Mouse (Mus musculus) embryonic facial prominence, embryonic 15.5 days (tissue): ENCODE measurements around the gene Cnpy1. TPM values are rescaled to one million over a fixed set of nuclear protein-coding genes. Genes with fewer than 3 reads are reported as not detected.

Experiments
- ATAC-seq: fragments of 200-750 bp; cut with Nextera tagmentation; 2 replicates; pipeline ENCODE4 v1.8.0; 2017; ENCODE audit warnings: low read depth, moderate TSS enrichment; ENCODE audit not compliant: insufficient number of reproducible peaks, low FRiP score, low TSS enrichment
- H3K27ac ChIP-seq: fragments of 300-500 bp; sonication (generic); replicated peaks from 2 replicates; pipeline ENCODE4 v1.5.1; 2015; ENCODE audit warnings: mild to moderate bottlenecking, inconsistent platforms
- H3K27me3 ChIP-seq: fragments of 300-500 bp; sonication (generic); 2 replicates; pipeline ENCODE4 v1.6.1; 2015; ENCODE audit warnings: inconsistent platforms
- H3K36me3 ChIP-seq: fragments of 300-500 bp; sonication (generic); 2 replicates; pipeline ENCODE4 v1.6.1; 2015; ENCODE audit warnings: mild to moderate bottlenecking, inconsistent platforms
- H3K4me1 ChIP-seq: fragments of 300-500 bp; sonication (generic); 2 replicates; pipeline ENCODE4 v1.6.1; 2015; ENCODE audit warnings: inconsistent platforms
- H3K4me2 ChIP-seq: fragments of 300-500 bp; sonication (generic); replicated peaks from 2 replicates; pipeline ENCODE4 v1.6.1; 2015; ENCODE audit warnings: mild to moderate bottlenecking, inconsistent platforms
- H3K4me3 ChIP-seq: fragments of 300-500 bp; sonication (generic); replicated peaks from 2 replicates; pipeline ENCODE4 v1.5.1; 2015; ENCODE audit warnings: mild to moderate bottlenecking, inconsistent platforms
- H3K9ac ChIP-seq: fragments of 300-500 bp; sonication (generic); 2 replicates; pipeline ENCODE4 v1.6.1; 2015; ENCODE audit warnings: inconsistent platforms
- H3K9me3 ChIP-seq: fragments of 300-500 bp; sonication (generic); replicated peaks from 2 replicates; pipeline ENCODE4 v1.6.1; 2016; ENCODE audit warnings: inconsistent platforms
- WGBS: fragments of 180-500 bp; shearing (Covaris S2); methylation state at CpG from one replicate; pipeline ENCODE4 v1.1.7; 2015; 5-methylcytosine and 5-hydroxymethylcytosine counted together
- polyA plus RNA-seq: library from polyadenylated mRNA; unstranded; fragments of >200 nt; fragmentation: Nextera tagmentation; extraction: Ambion mirVana; gene quantifications from 2 replicates; pipeline ENCODE4 v1.2.1, GENCODE M21; 2015

Gene Cnpy1
- polyA plus RNA-seq, 1 experiment from 2014 or later = 1.6 TPM

DNA sequence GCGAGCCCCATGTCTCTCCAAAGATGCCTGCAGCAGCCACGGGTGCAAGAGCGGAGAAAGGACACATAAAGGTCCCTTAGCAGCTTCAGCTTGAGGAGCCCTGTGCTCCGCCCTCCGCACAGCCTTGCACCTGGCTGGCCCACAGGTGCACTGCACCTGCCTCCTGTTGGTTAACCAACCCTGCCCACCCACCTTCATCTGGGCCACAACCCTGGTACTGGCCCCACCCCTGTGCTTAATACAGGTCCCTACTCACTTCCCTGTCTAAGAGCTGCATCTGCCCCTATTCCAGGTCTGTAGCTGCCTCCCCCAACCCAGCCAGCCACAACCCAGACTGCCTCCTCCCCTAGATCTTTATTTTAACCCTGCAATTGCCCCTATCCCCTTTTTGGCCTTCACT lies 16.5 kb upstream of the Cnpy1 start:
- H3K4me3 ChIP-seq = no peak overlapping the region
- ATAC-seq = peak; percentile 55; the same call in 1 of the 2 replicates
- H3K36me3 ChIP-seq = no peaks in the 10 kb centered on the region
- H3K27me3 ChIP-seq = no peaks in the 10 kb centered on the region
- 76% methylated on average over 5 of the region's 5 CpGs for WGBS
- H3K9ac ChIP-seq = no peak overlapping the region
- H3K4me1 ChIP-seq = no peaks in the 10 kb centered on the region
- H3K9me3 ChIP-seq = no peaks in the 10 kb centered on the region
- no peak overlapping the region for H3K4me2 ChIP-seq
- no peak overlapping the region for H3K27ac ChIP-seq

- no peak for ATAC-seq
- Histone ChIP-seq H3K4me2 (no peak overlapping the region), H3K4me1 (no peaks in the 10 kb centered on the region), H3K27me3 (no peaks in the 10 kb centered on the region), H3K27ac (no peak overlapping the region), H3K9ac (no peak overlapping the region), H3K4me3 (no peak overlapping the region), H3K36me3 (no peaks in the 10 kb centered on the region), H3K9me3 (no peaks in the 10 kb centered on the region)
- 80% methylated on average over 1 of the region's 1 CpGs for WGBS
These were observed 14.3 kb upstream of the Cnpy1 start for GRCm38 (mm10) chr5:28259939-28260338.

- Histone ChIP-seq H3K9ac (no peak overlapping the region), H3K4me3 (no peak overlapping the region), H3K27ac (no peak overlapping the region), H3K36me3 (no peaks in the 10 kb centered on the region), H3K9me3 (no peaks in the 10 kb centered on the region), H3K4me2 (no peak overlapping the region), H3K27me3 (no peaks in the 10 kb centered on the region), H3K4me1 (no peaks in the 10 kb centered on the region)
- WGBS = 45% methylated on average over 1 of the region's 1 CpGs
- no peak for ATAC-seq
These were observed 13.8 kb upstream of the Cnpy1 start for GRCm38 (mm10) chr5:28259385-28259784.

- 58% methylated on average over 4 of the region's 4 CpGs for WGBS
- no peak overlapping the region for H3K9ac ChIP-seq
- H3K4me1 ChIP-seq = no peaks in the 10 kb centered on the region
- no peak overlapping the region for H3K4me3 ChIP-seq
- H3K9me3 ChIP-seq = no peaks in the 10 kb centered on the region
- H3K27me3 ChIP-seq = no peaks in the 10 kb centered on the region
- ATAC-seq = no peak
- H3K27ac ChIP-seq = no peak overlapping the region
- H3K36me3 ChIP-seq = no peaks in the 10 kb centered on the region
- H3K4me2 ChIP-seq = no peak overlapping the region
These were observed 12.2 kb upstream of the Cnpy1 start for GRCm38 (mm10) chr5:28257816-28258215.

DNA sequence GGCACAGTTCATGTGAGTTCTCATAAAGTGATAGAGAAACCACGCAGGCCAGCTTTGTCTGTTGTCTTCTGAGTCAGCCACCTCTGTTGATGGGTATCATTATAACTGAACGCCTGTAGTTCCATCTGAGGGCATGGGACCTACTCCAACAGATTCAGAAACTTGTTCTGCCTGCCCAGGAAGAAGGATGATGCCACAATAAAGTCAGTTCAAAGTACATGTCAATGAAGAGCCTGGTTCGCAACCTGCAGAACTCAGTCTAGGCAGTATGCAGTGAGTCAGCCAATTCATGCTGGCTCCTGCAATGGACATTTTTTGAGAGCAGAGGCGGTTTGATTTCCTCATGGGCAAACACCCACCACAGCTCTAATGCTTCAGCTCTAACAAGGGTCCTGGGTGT lies 7.4 kb upstream of the Cnpy1 start:
- no peak for ATAC-seq
- H3K9ac ChIP-seq = no peak overlapping the region
- H3K4me1 ChIP-seq = no peaks in the 10 kb centered on the region
- H3K27ac ChIP-seq = no peak overlapping the region
- H3K9me3 ChIP-seq = no peaks in the 10 kb centered on the region
- H3K27me3 ChIP-seq = no peaks in the 10 kb centered on the region
- 79% methylated on average over 4 of the region's 4 CpGs for WGBS
- no peaks in the 10 kb centered on the region for H3K36me3 ChIP-seq
- no peak overlapping the region for H3K4me3 ChIP-seq
- no peak overlapping the region for H3K4me2 ChIP-seq

DNA sequence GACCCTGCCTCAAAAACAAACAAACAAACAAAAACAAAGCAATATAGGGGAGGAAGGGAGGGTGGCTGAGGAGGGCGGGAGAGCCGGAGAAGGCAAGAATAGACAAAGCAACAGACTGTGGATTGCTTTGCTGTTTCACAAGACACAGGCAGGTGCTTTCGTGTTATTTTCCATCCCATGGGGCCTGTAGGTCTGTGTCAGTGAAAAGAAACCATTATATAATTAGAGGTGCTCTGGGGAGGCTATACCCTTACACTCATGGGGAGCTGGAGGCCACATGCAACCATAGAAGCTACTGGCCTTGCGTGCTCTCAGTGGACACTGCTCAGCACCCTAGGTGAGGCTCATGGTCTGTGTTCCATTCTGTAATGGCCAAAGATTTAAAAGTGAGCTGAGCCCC lies 6.7 kb upstream of the Cnpy1 start:
- 76% methylated on average over 4 of the region's 4 CpGs for WGBS
- no peaks in the 10 kb centered on the region for H3K9me3 ChIP-seq
- no peak overlapping the region for H3K27ac ChIP-seq
- ATAC-seq = peak; percentile 58; the same call in 1 of the 2 replicates
- no peaks in the 10 kb centered on the region for H3K27me3 ChIP-seq
- no peaks in the 10 kb centered on the region for H3K4me1 ChIP-seq
- H3K9ac ChIP-seq = no peak overlapping the region
- no peak overlapping the region for H3K4me3 ChIP-seq
- no peaks in the 10 kb centered on the region for H3K36me3 ChIP-seq
- no peak overlapping the region for H3K4me2 ChIP-seq

GRCm38 (mm10) chr5:28251211-28251764 lies 5.7 kb upstream of the Cnpy1 start:
- Histone ChIP-seq H3K27me3 (no peaks in the 10 kb centered on the region), H3K4me2 (no peak overlapping the region), H3K9me3 (no peaks in the 10 kb centered on the region), H3K9ac (no peak overlapping the region), H3K4me3 (no peak overlapping the region), H3K27ac (no peak overlapping the region), H3K4me1 (no peaks in the 10 kb centered on the region), H3K36me3 (no peaks in the 10 kb centered on the region)
- 36% methylated on average over 4 of the region's 4 CpGs for WGBS
- no peak for ATAC-seq

GRCm38 (mm10) chr5:28250479-28250878 lies 4.9 kb upstream of the Cnpy1 start:
- H3K4me1 ChIP-seq = no peaks in the 10 kb centered on the region
- no peak overlapping the region for H3K27ac ChIP-seq
- H3K36me3 ChIP-seq = no peaks in the 10 kb centered on the region
- no peak for ATAC-seq
- H3K4me3 ChIP-seq = no peak overlapping the region
- 84% methylated on average over 2 of the region's 2 CpGs for WGBS
- H3K27me3 ChIP-seq = no peaks in the 10 kb centered on the region
- no peak overlapping the region for H3K9ac ChIP-seq
- H3K9me3 ChIP-seq = no peaks in the 10 kb centered on the region
- H3K4me2 ChIP-seq = no peak overlapping the region

DNA sequence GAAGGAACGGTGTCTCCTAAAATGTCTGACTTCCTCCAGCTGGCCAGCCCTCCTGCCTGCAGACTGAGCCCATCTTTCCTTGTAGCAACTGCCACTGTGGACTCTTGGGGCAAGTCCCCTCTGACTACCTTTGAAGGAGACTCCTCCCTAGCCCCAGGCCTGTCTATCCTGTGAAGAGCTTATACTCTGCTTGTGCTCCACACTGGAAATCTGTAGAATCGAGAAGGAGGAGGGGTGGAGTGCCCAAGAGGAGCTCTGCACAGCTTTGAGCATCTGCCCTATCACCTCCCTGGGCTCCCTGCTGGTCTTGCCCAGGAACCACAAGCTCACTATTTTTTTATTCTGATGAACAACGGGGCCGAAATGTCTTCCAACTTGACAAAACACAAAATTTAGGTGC lies 485 bp downstream of the Cnpy1 start:
- WGBS = 67% methylated on average over 4 of the region's 4 CpGs
- ATAC-seq = no peak
- no peak overlapping the region for H3K4me2 ChIP-seq

DNA sequence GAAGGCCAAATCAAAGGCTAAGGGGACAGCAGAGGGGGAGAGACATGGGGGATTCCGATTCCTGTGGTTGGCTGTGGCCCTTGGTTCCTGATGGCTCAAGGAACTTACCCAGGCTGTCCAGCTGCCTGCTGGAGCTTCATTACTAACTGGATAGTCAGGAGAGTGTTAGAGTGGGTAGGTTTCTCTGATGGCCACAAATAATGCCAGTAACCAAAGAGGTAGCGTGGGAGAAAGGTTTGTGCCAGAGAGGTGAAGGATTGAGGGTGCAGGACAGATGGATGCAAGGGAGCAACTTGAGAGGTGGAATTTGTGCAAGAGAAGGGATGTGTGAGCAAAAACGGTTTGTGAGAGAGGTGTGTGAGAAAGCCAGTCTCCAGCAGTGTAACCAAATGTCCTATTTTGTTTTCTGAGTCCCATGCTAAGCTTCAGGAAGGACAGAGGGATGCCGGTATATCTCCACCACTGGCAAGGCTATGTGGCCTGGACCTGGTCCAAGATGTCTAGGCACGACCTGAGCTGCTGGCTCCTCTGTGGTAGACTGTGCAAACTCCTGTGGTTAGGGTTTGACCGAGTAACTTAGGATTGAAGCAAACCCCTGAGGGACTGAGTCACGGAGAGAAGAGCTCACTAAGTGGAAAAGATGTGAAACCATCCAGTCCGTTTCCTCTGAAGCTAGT lies 2.0 kb downstream of the Cnpy1 start:
- no peak overlapping the region for H3K4me2 ChIP-seq
- no peaks in the 10 kb centered on the region for H3K36me3 ChIP-seq
- no peak overlapping the region for H3K27ac ChIP-seq
- H3K4me3 ChIP-seq = no peak overlapping the region
- no peaks in the 10 kb centered on the region for H3K9me3 ChIP-seq
- no peak for ATAC-seq
- no peak overlapping the region for H3K9ac ChIP-seq
- WGBS = 65% methylated on average over 8 of the region's 8 CpGs
- H3K27me3 ChIP-seq = no peaks in the 10 kb centered on the region
- H3K4me1 ChIP-seq = no peaks in the 10 kb centered on the region

More for the DNA sequence above, 485 bp downstream of the Cnpy1 start:
- H3K9me3 ChIP-seq = no peaks in the 10 kb centered on the region
- H3K9ac ChIP-seq = no peak overlapping the region
- no peaks in the 10 kb centered on the region for H3K27me3 ChIP-seq
- no peak overlapping the region for H3K27ac ChIP-seq
- no peak overlapping the region for H3K4me3 ChIP-seq
- H3K36me3 ChIP-seq = no peaks in the 10 kb centered on the region
- H3K4me1 ChIP-seq = no peaks in the 10 kb centered on the region

DNA sequence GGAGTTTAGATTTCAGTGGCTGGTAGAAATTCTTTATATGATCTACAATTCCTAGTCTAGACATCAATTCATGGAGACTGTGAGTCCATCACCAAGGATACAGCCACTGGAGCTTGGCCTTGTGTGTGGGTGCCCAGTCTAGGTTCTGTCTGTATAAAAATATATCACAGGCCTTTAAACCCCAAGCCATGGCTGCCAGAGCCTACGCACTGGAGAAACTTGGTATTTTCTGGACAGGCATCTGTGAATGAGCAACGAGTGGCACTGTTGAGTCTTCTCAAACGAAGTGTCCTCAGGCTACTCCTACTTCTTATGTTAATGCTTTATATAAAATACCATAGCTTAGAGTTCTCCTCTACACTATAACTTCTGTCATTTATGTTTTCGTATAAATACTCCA lies 4.2 kb downstream of the Cnpy1 start:
- 81% methylated on average over 4 of the region's 4 CpGs for WGBS
- Histone ChIP-seq H3K9ac (no peak overlapping the region), H3K4me1 (no peaks in the 10 kb centered on the region), H3K4me2 (no peak overlapping the region), H3K27ac (no peak overlapping the region), H3K4me3 (no peak overlapping the region), H3K9me3 (no peaks in the 10 kb centered on the region), H3K36me3 (no peaks in the 10 kb centered on the region), H3K27me3 (no peaks in the 10 kb centered on the region)
- ATAC-seq = no peak

DNA sequence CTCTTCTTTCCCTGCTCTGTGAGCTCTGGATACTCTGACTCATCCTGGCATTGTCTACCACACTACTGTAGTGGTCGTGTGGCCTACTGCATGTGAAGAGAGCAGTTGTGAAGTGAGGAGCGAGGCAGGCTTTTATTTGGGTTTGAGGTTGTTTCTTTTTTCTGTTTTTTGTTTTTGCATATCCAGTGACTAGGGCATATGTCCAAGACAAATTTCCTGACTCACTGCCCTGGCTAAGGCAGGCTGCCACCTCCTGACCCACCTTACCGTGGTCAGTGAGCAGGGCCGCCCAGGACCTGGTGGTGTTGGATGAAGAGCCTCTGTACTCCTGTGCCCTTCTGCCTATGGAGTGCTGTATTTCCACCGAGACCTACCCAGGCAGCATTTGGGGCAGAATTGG lies 5.8 kb downstream of the Cnpy1 start:
- no peak overlapping the region for H3K9ac ChIP-seq
- no peak for ATAC-seq
- H3K9me3 ChIP-seq = no peaks in the 10 kb centered on the region
- WGBS = 82% methylated on average over 5 of the region's 5 CpGs
- H3K4me3 ChIP-seq = no peak overlapping the region
- no peaks in the 10 kb centered on the region for H3K27me3 ChIP-seq
- no peak overlapping the region for H3K4me2 ChIP-seq
- no peaks in the 10 kb centered on the region for H3K4me1 ChIP-seq
- H3K27ac ChIP-seq = no peak overlapping the region
- no peaks in the 10 kb centered on the region for H3K36me3 ChIP-seq
